Mouse (Mus musculus) adrenal gland, adult 2 months (tissue): ENCODE measurements around the gene Fgf12. TPM values are rescaled to one million over a fixed set of nuclear protein-coding genes. Genes with fewer than 3 reads are reported as not detected.

ENCODE experiments used
- DNase-seq: peaks from one replicate; pipeline ENCODE4 v3.0.0; 2021
- polyA plus RNA-seq: library from polyadenylated mRNA; depleted of rRNA; stranded (reverse); fragments of >200 nt; gene quantifications from 2 replicates; pipeline ENCODE4 v1.2.3, GENCODE M21; 2012
- total RNA-seq, 2 experiments: library from RNA; stranded (reverse); gene quantifications; 2 replicates each; pipeline ENCODE4 v1.2.3; 2021

Gene Fgf12
- total and polyA plus RNA-seq, 3 experiments = 1.1 to 3.6 (median 2.6) TPM

DNA sequence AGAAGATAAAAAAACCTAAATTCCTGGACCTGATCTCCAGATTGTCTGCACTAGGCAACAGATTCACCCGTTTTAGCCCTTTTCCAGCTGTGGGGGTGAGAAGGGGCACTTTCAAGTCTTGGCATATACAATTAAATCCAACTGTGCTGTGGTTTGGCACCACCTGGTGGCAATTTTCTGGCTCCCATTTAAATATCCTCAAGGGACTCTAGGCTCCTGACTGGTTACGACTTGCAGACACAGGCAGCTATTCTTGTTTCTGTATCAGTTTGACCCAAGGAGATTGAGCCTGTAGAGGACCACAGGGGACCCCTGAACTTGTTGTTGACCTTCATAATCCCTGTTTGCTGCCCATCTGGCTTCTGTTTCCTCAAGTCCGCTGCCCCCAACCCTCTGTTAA, 141.9 kb downstream of the Fgf12 start:
- peak; percentile 11 for DNase-seq

DNA sequence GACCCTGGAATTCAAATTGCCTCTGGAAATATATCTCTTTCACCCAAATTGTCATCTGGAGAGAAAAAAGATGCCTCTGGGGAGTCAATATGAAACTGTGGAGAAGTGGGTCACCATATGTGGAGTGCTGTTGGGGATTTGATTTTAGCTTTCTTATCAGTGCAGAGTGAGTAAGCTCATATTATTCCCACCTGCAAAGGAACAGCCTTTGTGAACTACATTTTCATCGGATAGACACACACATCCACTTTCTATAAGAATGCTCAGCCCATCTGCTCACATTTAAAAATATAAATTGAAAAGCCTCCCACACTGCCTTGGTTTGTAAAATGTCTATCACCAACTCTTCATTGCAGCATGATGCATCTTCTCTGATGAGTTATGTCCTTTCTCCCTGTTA, 149.7 kb downstream of the Fgf12 start:
- DNase-seq = no peak

DNA sequence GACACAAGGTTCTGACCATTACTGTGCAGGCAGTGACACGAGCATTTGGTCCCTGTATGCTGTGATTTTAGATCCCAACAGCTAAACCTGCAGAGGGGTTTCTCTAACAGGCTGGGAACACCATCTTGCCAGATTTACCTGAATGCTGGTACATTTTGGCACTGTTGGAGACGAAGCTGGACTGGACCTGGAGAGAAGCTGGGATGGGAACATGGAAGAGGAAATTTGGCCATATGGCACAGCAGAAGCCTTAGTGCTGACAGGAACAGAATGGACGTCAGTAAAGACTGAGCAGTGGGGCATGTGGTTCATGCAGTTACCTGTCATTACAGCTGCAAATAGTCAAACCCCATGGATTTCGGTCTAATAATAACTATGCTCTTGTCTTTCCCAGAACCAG, 151.1 kb downstream of the Fgf12 start:
- no peak for DNase-seq

DNA sequence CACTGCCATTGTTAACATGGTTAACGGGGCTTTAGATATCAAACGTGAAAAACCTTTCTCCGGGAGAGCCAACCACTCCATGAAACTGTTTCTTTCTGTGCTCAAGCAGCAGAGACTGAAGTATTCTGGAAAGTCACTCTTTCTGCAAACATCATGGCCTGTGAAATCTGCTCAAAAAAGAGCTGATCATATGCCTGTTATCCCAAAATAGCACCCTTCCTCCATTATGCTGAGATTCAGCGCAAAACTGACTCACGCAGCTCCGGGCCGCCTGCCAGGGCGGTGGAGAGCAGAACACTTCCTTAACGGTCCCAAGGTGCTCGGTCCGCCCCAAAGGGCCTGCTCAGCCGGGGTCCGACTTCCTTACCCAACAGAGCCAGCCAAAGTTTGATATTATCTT, 156.8 kb downstream of the Fgf12 start:
- DNase-seq = no peak

DNA sequence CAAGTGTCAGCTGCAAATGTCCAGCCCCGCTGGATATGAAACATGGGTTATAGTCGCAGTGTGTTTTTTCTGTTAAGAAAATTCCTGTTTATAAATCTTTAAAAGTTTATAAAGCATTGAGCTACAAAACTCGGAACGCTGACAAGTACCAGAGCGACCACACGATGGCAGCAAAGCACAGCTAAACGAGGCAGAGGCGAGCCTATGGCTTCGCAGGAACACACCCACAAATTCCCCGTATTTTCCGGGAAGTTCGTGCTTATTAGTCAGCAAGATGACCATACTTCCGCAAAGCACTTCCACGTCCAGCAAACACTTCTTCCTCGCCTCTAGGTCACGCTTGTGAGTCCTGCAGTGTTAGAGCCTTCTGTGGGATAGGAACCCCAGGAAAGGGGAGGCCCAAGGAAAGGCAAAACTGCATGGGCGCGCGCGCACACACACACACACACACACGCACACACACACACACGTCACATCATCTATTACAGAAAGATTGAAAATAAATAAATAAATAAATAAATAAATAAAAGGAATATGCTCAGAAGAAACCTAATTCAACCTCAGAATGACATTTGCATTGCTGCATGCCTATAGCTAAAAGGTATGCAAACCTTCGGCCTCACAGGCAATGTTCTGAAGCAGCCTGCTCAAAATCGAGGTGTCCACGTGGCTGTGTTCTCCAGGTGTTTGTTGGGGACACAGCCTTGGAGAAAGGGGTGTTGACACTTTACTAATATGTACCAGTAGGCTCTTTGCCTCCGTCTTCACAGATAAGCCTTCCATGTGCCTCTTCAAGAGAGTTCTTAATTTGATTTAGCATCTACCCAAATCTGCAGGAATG, 159.6 kb downstream of the Fgf12 start:
- peak; percentile 56 for DNase-seq

DNA sequence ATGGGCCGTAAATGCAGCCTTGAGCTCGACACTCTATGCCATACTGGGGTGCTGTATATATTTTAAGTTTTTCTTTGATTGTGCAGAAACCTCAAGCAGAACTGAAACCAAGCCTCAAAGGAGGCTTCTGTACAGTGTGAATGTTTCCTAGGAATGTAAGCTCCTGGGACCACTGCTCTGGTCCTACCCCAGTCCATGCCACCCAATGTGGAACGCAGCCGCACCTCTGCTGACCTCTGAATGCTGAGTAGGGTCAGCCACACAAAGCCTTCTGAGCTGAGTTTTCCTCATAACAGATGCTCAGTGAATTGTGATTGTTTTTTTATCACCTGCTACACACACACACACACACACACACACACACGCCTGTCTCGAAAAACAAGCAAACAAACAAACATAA, 160.4 kb downstream of the Fgf12 start:
- DNase-seq = no peak

DNA sequence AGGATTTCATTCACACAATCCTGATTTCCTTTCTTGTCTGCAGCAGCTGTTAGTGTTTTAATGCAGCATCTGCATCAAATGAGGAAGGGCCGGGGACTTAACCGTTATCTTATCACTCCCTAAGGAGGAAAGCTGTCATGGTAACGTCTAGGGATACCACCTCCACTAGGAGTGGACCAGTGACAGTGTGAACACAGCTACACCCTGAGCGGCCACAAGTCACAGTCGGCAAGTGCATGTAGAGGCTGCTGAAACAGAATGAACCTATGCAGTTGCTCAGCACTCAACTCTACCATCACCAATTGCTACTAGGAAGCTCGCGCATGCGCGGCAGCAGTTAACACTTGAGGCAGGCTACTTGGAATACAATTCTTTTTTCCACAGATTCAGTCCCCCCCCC, 161.3 kb downstream of the Fgf12 start:
- no peak for DNase-seq

DNA sequence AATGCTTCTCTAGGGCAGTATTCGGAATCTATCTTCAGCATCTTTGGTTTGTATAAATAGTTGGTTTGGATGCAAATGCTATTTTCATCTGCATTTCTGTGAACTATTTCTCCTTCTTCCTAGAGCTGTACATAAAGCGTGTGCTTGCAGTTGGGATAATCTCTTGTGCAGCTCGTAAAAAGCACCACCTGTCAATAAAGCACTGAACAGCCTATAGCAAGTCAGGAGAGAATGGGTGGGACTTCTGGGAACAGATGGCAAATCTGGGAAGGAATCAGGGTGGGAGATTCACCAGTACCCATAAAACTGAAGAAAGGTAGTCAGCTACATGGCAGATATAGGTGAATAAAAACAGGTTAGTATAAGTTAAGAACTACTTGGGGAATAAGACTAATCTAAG, 180.7 kb downstream of the Fgf12 start:
- no peak for DNase-seq

DNA sequence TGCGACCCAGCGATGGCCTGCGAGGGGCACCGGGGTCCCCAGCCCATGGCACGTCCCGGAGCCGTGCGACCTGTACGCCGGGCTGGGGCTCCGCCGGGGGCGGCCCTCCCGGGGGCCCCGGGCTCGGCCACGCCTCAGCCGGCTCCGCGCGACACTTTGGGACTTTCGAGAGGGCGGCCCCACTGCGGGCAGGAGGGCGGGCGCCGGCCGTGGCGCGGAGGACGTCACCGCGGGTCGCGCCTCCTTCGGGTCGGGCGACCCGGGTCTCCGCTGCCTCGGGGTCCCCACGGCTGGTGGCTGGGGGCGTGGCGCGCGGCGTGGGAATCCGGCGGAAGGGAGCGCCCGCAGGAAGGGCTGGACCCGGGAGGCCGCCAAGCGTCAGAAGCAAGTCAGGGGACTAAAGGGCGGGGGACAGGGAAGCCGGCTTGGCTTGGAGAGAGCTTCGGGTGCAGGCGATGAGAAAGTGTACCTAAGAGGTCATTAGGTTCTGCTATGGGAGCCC, 188.1 kb downstream of the Fgf12 start:
- DNase-seq = peak; percentile 1

DNA sequence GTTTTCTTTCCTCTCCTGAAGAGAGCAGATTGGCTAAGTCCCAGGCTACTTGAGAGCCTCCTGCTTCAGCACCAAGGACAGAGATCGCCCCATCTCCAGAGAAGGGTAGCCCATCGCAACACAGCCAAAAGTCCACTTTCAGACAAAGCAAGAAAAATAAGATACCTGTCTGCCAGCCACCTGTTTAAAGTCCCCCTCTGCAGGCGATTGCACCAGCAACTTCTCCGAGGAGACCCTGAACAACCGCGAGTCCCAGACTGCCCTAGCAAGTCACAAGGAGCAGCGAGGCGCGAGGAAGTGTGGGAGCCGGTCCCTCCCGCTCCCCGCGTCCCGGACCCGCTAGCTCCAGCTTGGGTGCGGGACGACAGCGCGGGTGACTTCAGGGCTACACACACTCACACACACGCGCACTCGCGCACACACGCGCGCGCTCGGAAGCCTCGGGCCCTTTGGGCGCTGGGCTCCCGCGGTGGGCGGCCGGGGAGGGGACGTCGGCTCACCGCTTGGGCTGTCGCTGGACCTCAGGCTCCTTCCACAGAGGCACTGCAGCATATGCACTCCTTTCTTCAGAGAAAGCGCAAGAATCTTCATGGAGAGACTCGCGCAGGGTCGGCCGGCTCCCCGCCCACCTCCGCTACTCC, 188.7 kb downstream of the Fgf12 start:
- DNase-seq = peak; percentile 19

DNA sequence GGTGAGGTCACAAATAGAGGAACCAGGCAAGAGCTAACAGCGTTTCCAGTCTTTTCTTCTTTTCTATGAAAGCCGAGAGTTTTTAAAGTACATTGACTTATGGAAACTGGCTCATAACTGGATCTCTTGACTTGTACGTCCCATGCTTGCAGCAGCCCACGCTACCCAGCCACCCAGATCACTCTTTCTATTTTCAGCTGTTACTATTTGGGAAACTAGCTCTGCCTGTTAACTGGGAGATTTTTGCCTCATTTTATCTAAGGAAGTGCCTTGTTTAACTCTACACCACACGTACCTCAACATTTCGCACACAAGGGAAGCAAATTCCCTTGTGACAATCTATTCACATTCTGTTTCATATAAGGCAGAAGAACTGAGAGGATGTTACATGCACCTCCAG, 190.0 kb downstream of the Fgf12 start:
- DNase-seq = no peak

DNA sequence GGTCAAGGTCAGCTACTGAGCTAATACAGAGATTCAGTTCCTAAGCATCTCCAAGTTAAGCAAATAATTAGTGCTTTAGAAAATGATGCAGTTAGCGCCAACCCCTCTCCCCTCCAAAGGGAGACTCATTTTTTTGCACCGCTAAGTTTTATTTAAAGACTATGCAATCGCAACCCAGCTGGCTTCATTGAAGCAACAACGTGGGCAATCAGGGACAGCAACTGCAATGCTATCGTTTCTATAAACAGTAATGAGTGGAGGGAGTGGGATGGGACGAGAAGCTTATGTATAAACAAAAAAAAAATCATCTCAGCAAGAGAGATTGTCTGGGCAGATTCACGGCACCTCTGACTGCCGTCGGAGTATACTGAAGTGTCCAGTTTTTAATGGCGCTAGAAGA, 197.6 kb downstream of the Fgf12 start:
- DNase-seq = no peak

DNA sequence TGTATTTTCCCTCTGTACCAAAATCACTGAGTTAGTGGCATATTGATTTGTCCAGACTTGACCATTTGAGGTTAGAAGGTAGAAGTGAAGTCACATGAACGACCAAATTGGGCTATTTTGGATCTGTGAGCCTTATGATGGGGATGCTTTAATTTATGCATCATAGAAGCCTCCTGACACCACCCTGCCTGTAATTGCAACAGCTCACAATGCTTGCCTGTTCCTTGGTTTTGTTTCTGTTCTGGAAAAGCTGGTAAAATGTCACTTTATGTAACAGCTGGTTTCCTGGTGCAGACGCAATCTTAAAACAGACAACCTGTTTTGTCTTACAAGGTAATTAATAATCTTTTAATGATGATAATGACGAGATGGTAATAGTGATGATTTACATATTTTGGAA, 213.4 kb downstream of the Fgf12 start:
- no peak for DNase-seq

DNA sequence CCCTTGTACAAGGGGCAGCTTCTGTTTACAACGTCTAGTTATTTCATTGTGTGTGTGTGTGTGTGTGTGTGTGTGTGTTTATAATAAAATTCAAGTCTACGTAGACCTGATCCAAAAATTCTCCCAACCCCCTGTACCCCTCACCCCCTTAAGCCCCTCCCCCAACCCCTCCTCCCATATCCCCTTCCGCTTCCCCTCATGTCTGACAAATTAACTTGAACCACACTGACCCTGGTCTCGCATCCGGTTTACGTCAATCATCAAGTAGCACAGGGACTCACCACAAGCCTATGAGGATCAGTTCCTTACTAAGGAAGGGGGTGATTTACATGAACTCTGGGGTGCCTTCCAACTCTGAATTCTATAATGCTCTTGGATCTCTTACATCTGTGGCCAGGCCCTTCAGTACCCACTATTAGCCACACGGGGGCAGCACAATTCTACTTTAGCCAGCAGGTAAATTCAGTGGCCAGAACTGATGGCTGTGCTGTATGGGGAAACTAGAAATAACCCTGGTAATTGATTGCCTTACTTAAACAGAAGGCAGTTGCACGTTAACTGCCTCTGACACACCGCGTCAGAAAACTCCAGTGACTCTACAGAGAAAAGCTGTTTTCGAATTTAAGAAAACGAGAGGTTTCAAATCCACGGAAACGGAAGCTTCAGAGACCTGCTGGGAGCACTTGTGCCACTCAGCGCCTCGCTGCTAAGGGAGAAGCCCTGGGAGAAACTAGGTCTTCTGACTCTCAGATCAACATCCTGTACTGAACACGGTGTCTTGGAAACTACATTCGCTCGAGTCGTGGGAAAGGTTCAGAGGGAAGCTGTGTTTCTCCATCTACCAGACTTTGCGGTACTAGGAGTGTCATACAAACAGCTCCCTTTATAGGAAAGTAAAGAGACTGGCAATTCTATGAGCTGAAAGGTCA, 235.0 kb downstream of the Fgf12 start:
- peak; percentile 71 for DNase-seq

DNA sequence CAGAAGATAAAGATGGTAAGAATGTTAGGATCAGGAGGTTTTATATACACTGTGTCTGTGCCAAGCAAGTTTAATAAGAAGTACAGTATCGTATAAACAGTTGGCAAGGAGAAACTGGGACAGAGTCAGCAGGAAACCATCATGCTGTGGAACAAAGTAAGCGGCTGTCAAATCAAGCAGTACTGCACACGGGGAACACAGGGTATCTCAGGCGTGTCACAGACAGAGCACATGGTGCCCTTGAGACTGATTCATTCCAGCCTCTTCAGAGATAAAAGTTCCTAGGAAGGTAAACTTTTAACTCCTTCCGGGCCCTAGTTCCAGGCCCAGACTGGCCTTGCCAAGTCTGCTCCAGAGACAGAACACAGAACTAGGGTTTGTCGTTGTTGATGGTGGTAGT, 240.4 kb downstream of the Fgf12 start:
- no peak for DNase-seq

DNA sequence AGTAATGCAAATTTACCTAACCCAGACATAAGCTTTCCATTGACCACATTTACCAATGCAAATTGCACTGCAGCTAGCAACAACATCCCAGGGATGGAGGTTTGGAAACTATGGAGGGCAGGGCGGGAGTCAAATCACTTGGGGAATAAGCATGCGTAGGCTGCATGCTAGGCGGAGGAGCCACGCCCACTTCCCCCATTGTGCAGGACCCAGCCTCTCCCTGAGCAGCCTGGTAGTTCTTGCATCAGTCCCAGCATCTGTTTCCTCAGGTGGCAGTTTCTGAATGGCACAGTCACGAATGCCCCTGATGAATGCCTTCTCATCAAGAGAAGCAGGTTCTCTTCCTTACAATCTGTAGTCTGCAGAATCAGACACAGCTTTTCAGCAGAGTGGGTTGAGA, 241.5 kb downstream of the Fgf12 start:
- no peak for DNase-seq

DNA sequence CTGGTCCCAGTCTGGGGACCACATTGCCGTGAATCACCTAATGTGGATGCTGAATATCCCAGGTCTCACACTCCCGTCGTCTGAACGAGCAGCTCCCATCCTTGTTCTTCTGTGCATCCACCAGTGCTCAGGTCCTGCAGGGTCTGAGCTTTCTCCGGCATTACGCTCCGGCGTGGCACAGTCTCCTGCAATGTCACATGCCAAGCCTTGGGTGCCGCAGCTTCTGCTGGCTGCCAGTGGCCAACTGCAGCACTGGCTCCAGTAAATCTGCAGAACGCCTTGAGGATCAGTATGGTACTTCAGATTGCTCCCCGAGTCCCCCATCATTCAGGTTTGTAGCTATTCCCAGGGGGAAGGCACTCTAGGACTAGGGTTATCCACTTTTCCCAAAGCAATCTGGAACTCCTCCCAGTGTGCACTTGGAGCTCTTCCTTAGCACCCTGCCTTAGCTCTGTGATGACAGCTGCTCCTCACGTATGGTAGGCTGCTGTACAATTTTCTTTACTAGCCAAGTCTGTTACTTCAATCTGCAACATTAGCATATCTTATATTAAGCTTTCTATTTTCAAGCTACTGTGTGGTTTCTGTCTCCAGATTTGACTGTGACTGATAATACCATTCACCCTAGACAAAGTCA, 254.8 kb downstream of the Fgf12 start:
- DNase-seq = no peak

DNA sequence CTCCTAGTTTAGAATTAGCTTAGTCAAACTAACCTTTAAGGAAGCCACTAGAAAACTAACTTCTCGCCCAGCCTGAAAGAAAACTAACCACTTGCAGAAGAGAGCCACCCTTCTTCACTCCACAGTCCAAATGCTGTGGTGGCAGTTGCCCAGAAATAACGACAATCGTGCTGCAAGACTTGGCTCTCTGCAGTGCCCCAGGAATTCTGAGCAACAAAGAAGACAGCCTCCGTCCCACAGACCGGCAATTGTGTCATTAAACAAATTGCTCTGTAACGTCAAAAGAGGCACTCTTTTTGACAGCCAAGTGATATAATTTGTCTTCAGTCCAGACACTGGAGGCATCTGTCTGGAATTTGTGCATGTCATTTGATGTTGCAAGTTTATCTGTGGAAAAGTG, 261.2 kb downstream of the Fgf12 start:
- DNase-seq = no peak

DNA sequence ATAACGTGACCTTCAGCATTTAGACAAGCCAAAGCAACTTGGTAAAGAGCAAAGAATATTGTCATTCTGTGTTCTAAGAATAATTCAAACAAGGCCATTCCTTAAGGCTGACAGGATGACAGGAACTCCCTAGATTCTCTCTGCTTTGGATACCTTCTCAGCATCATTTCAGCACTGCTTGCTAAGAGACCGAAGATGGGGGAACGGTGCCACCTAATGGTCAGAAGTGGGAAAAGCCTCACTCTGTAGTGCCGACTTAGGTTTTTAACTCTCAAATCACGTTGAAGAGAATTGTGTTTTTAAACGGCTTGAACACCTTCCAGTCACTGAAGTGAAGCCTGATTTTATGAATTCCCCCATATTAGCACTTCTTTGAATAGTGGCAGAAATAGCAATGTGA, 262.4 kb downstream of the Fgf12 start:
- peak; percentile 65 for DNase-seq

DNA sequence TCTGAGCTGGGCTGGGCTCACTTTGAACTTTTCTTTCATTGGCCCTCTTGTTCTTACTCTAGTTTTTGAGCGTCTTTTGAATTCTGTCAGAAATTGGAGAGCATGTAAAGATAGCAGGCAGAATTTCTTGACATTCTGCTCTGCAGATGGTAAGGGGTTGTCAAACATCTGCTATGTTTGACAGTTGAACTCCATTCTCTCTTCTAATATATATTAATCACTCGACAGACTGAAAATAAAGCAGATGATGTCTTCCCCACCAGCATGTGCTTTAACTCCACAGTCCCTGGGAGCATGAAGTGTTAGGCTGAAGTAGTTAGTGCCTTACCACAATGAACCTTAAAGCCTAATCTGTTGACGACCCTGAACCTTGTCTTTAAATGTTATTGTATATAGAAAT, 267.9 kb downstream of the Fgf12 start:
- DNase-seq = no peak

DNA sequence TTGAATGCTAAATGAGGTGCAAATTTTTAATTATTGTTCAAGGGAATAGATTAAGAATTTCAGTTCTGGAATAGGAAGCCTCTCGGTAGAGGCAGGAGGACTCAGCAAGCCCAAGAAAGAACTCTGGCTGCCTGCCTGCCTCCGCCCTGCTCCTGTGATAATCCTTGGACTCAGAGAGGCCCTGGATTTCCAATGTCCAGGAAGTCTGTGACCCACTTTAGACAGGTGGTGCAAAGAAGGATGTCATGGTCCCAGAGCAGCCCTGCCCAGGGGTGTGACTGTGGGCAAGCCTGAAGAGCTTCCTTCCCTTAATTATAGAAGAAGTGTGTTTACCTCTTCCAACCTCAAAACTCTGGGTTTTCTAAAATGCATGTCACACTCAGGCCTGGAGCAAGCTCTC, 273.8 kb downstream of the Fgf12 start:
- no peak for DNase-seq

DNA sequence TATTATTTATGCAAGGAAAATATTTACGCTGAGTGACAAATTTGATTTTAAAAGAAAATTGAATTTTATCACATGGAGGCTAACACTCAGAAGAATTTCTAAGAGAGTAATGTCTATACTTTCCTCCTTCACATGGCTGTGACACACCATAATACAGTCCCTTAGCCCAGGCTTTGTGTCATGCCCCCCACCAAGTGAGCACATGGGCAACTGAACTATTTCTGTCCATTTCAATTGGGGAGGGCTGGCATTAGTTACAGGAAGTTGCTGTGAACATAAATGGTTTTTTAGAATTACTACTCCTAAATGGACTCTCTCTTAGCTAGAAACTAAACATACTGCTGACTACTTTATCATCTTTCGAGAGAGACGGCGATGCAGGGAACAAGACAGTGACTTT, 276.2 kb downstream of the Fgf12 start:
- no peak for DNase-seq
